Mouse (Mus musculus): ENCODE measurements at regions not wholly inside any gene's neighbourhood (a gene's known extent, or its start where the extent isn't known, plus 50 kb on each side); places are given as distances from the start of the nearest gene placed in this dataset.

GRCm38 (mm10) chr10:91583204-91583603 lies 402.1 kb upstream of the Tmpo start:
- TF ChIP-seq GATA1 (IDR thresholded peaks at IDR 0.05; ENCODE audit: borderline replicate concordance, low read length) (no peak), FLI1 (IDR thresholded peaks at IDR 0.05; ENCODE audit: low read length) (no peak)

All from megakaryocyte, embryonic 14.5 days (primary cell).